Mouse (Mus musculus) monocyte, adult 5-6 weeks (primary cell): ENCODE measurements around the gene Atat1. TPM values are rescaled to one million over a fixed set of nuclear protein-coding genes. Genes with fewer than 3 reads are reported as not detected.

ENCODE experiments used
- ATAC-seq: fragments of 153-309, 156-312 bp; replicated peaks from 2 replicates; pipeline ENCODE4 v1.8.0; 2017; ENCODE audit warnings: mild to moderate bottlenecking; ENCODE audit not compliant: low TSS enrichment, insufficient number of reproducible peaks, severe bottlenecking, poor library complexity, low FRiP score
- total RNA-seq: library from RNA; stranded (forward); fragments of 200-1000, 200-491, 200-594 nt; gene quantifications from 3 replicates; pipeline ENCODE4 v1.2.3, GENCODE M21; 2017

Gene Atat1
- 13.9 to 18.7 TPM (median 14.2 TPM) in 3 replicates for total RNA-seq

- peak; percentile 83 for ATAC-seq
Observed at GRCm38 (mm10) chr17:35909919-35910369, at the start of gene Atat1. Atat1 (minus strand) TSS chr17:35910075.

- ATAC-seq, result no peak
Observed at GRCm38 (mm10) chr17:35958533-35959223, 48.8 kb upstream of the Atat1 start.

- ATAC-seq, result no peak
Observed at GRCm38 (mm10) chr17:35954665-35955064, 44.8 kb upstream of the Atat1 start.

- 0 out of 2 replicates have a peak, but pooled peaks have one; percentile 25 for ATAC-seq
Observed at GRCm38 (mm10) chr17:35952559-35952958, 42.7 kb upstream of the Atat1 start.

- ATAC-seq, result 0 out of 2 replicates have a peak, but pooled peaks have one; percentile 18
Observed at GRCm38 (mm10) chr17:35950946-35951345, 41.1 kb upstream of the Atat1 start.

GRCm38 (mm10) chr17:35939941-35940340 is 30.1 kb upstream of the Atat1 start:
- ATAC-seq, result no peak

GRCm38 (mm10) chr17:35939108-35939507 is 29.2 kb upstream of the Atat1 start:
- no peak for ATAC-seq

- peak; percentile 89 for ATAC-seq
Observed at GRCm38 (mm10) chr17:35937700-35938348, 27.9 kb upstream of the Atat1 start.

GRCm38 (mm10) chr17:35935763-35936162 is 25.9 kb upstream of the Atat1 start:
- ATAC-seq, result 0 out of 2 replicates have a peak, but pooled peaks have one; percentile 59

- no peak for ATAC-seq
Observed at GRCm38 (mm10) chr17:35932608-35933007, 22.7 kb upstream of the Atat1 start.

- ATAC-seq, result no peak
Observed at GRCm38 (mm10) chr17:35930627-35931026, 20.8 kb upstream of the Atat1 start.

- no peak for ATAC-seq
Observed at GRCm38 (mm10) chr17:35929534-35929933, 19.7 kb upstream of the Atat1 start.

GRCm38 (mm10) chr17:35927471-35927870 is 17.6 kb upstream of the Atat1 start:
- no peak for ATAC-seq

GRCm38 (mm10) chr17:35923281-35923680 is 13.4 kb upstream of the Atat1 start:
- no peak for ATAC-seq

GRCm38 (mm10) chr17:35922566-35922965 is 12.7 kb upstream of the Atat1 start:
- no peak for ATAC-seq

- no peak for ATAC-seq
Observed at GRCm38 (mm10) chr17:35921710-35922109, 11.8 kb upstream of the Atat1 start.

GRCm38 (mm10) chr17:35920862-35921562 is 11.1 kb upstream of the Atat1 start:
- ATAC-seq, result no peak

GRCm38 (mm10) chr17:35920384-35920783 is 10.5 kb upstream of the Atat1 start:
- ATAC-seq, result no peak

GRCm38 (mm10) chr17:35919864-35920301 is 10.0 kb upstream of the Atat1 start:
- no peak for ATAC-seq
